Mouse (Mus musculus) layer of hippocampus, adult 8-10 months (tissue): Measurements from ENCODE around the gene Ugt1a6b. TPM values are rescaled to one million over a fixed set of nuclear protein-coding genes. Genes with fewer than 3 reads are reported as not detected.

Experiments
- DNase-seq, 2 experiments: peaks; one replicate each; pipeline ENCODE4 v3.0.0; 2022; ENCODE audit warnings: low spot score in 2 of 2
- total RNA-seq, 4 experiments: library from RNA; stranded (reverse); gene quantifications; 2 replicates each; pipeline ENCODE4 v1.2.4; 2022

Gene Ugt1a6b
- total RNA-seq, 4 experiments from 2014 or later, result 0.34 TPM; not detected in 2

- no peak for DNase-seq
Observed at GRCm38 (mm10) chr1:88259643-88260024, 156.6 kb downstream of the Ugt1a6b start.

GRCm38 (mm10) chr1:88260114-88260513 is 157.1 kb downstream of the Ugt1a6b start:
- peak in 1 of 2 experiments; percentile 48 for DNase-seq

GRCm38 (mm10) chr1:88260604-88261377 is 157.7 kb downstream of the Ugt1a6b start:
- no peak for DNase-seq

- DNase-seq, result no peak
Observed at GRCm38 (mm10) chr1:88261706-88262105, 158.7 kb downstream of the Ugt1a6b start.

GRCm38 (mm10) chr1:88262255-88262654 is 159.2 kb downstream of the Ugt1a6b start:
- peak; percentile 29 to 63 for DNase-seq

GRCm38 (mm10) chr1:88262961-88263360 is 159.9 kb downstream of the Ugt1a6b start:
- no peak for DNase-seq

GRCm38 (mm10) chr1:88263778-88264177 is 160.7 kb downstream of the Ugt1a6b start:
- DNase-seq, result no peak

- no peak for DNase-seq
Observed at GRCm38 (mm10) chr1:88264237-88264868, 161.3 kb downstream of the Ugt1a6b start.

GRCm38 (mm10) chr1:88264869-88265240 is 161.8 kb downstream of the Ugt1a6b start:
- no peak for DNase-seq

- DNase-seq, result no peak
Observed at GRCm38 (mm10) chr1:88266123-88266522, 163.1 kb downstream of the Ugt1a6b start.

GRCm38 (mm10) chr1:88267489-88267888 is 164.4 kb downstream of the Ugt1a6b start:
- DNase-seq, result no peak

- no peak for DNase-seq
Observed at GRCm38 (mm10) chr1:88268070-88268469, 165.0 kb downstream of the Ugt1a6b start.

Other genes with a start within 250 kb of the Ugt1a6b start
- 100 to 1,000 TPM; 102 to 113 (median 110) TPM for gene Dgkd, start 250.0 kb upstream of the Ugt1a6b start, total RNA-seq
- gene Usp40, start 94.7 kb upstream of the Ugt1a6b start, total RNA-seq, result 10 to 100 TPM; 23.6 to 33.7 (median 25.8) TPM
- gene Ugt1a10, start 47.9 kb upstream of the Ugt1a6b start, total RNA-seq, result not detected
- not detected for gene Ugt1a9, start 32.5 kb upstream of the Ugt1a6b start, total RNA-seq
- not detected for gene Ugt1a8, start 15.4 kb upstream of the Ugt1a6b start, total RNA-seq
- 1 to 10 TPM in 2 of 4 experiments, under 1 TPM in 2; 0.37 to 3.8 (median 2.2) TPM for gene Ugt1a7c, start 8.2 kb upstream of the Ugt1a6b start, total RNA-seq
- gene Ugt1a6a, start 31.6 kb downstream of the Ugt1a6b start, total RNA-seq, result 1 to 10 TPM; 1.4 to 4.1 (median 2.2) TPM
- under 1 TPM in 1 of 4 experiments, not detected in 3; 0.65 TPM for gene Ugt1a5, start 62.8 kb downstream of the Ugt1a6b start, total RNA-seq
- gene Ugt1a2, start 97.3 kb downstream of the Ugt1a6b start, total RNA-seq, result under 1 TPM in 1 of 4 experiments, not detected in 3; 0.53 TPM
- 1 to 10 TPM; 1.7 to 3.7 (median 2.6) TPM for gene Dnajb3, start 102.5 kb downstream of the Ugt1a6b start, total RNA-seq
- gene Ugt1a1, start 108.7 kb downstream of the Ugt1a6b start, total RNA-seq, result not detected
- under 1 TPM in 2 of 4 experiments, not detected in 2; 0.06 to 0.16 TPM for gene Mroh2a, start 123.7 kb downstream of the Ugt1a6b start, total RNA-seq
- gene Hjurp, start 174.4 kb downstream of the Ugt1a6b start, total RNA-seq, result 10 to 100 TPM; 34.5 to 51.6 (median 42.5) TPM
- gene Trpm8, start 174.4 kb downstream of the Ugt1a6b start, total RNA-seq, result under 1 TPM in 2 of 4 experiments, not detected in 2; 0.09 to 0.22 TPM